Mouse (Mus musculus) CH12.LX (cell line): ENCODE measurements around the gene Pmp22. TPM values are rescaled to one million over a fixed set of nuclear protein-coding genes. Genes with fewer than 3 reads are reported as not detected.
A peak's percentile ranks its signal among the peaks of the same experiment; 100 is the strongest.

Experiments
- DNase-seq: peaks from one replicate; pipeline ENCODE4 v3.0.0-alpha.2; 2013; ENCODE audit errors: extremely low read depth
- H3K27ac ChIP-seq: 2 replicates; pipeline ENCODE4 v1.5.1; 2012; ENCODE audit warnings: low read depth, mild to moderate bottlenecking, control low read depth, moderate library complexity; ENCODE audit not compliant: insufficient read depth
- H3K27me3 ChIP-seq: replicated peaks from 2 replicates; pipeline ENCODE3; 2012; ENCODE audit warnings: inconsistent platforms
- H3K36me3 ChIP-seq, 2 experiments: replicated peaks in 1 of 2; 2 replicates each; pipeline versions ENCODE3 to v1.6.1; 2012; ENCODE audit warnings: inconsistent platforms in 1 of 2, low read length in 1 of 2, mild to moderate bottlenecking in 1 of 2, mixed read lengths in 1 of 2, moderate library complexity in 1 of 2; ENCODE audit not compliant: control insufficient read depth in 1 of 2, insufficient read depth in 1 of 2
- H3K4me1 ChIP-seq, 2 experiments: 2 replicates each; pipeline ENCODE4 v1.6.1; 2012; ENCODE audit warnings: inconsistent platforms in 1 of 2, moderate library complexity in 1 of 2; ENCODE audit not compliant: insufficient read depth in 2 of 2, control insufficient read depth in 1 of 2
- H3K4me2 ChIP-seq: 2 replicates; pipeline ENCODE4 v1.6.1; 2012; ENCODE audit warnings: low read depth, mild to moderate bottlenecking, control low read depth; ENCODE audit not compliant: poor library complexity, insufficient read depth, severe bottlenecking
- H3K4me3 ChIP-seq, 3 experiments: fragments of 150-350 bp in 1 of 3; sonication (generic) in 1 of 3; replicated peaks in 1 of 3; 2 replicates each; pipeline versions ENCODE3 to v1.5.1; 2011 to 2012; ENCODE audit warnings: low read depth in 2 of 3, low read length in 2 of 3, mild to moderate bottlenecking in 2 of 3, moderate library complexity in 2 of 3, control low read depth in 1 of 3, improper control_type of control experiment in 1 of 3, inconsistent platforms in 1 of 3, mixed read lengths in 1 of 3; ENCODE audit not compliant: poor library complexity in 1 of 3
- H3K79me2 ChIP-seq: replicated peaks from 2 replicates; pipeline ENCODE4 v1.6.1; 2012; ENCODE audit warnings: mild to moderate bottlenecking, moderate library complexity; ENCODE audit not compliant: control insufficient read depth, poor library complexity, insufficient read depth, severe bottlenecking; ENCODE audit errors: extremely low read depth
- H3K9ac ChIP-seq: 2 replicates; pipeline ENCODE4 v1.6.1; 2012; ENCODE audit warnings: low read depth, mild to moderate bottlenecking, control low read depth, moderate library complexity; ENCODE audit not compliant: insufficient read depth
- H3K9me3 ChIP-seq: replicated peaks from 2 replicates; pipeline ENCODE3; 2012; ENCODE audit warnings: low read length, inconsistent platforms, mixed read lengths
- CHD2 ChIP-seq: IDR thresholded peaks from 2 replicates; pipeline ENCODE4 v1.6.1; 2011; ENCODE audit warnings: low read length, improper control_type of control experiment
- CTCF ChIP-seq, 2 experiments: IDR thresholded peaks in 1 of 2; conservative IDR thresholded peaks in 1 of 2; 2 replicates each; pipeline ENCODE4 v1.5.1; 2011 to 2012; ENCODE audit warnings: low read depth in 2 of 2, low read length in 2 of 2, improper control_type of control experiment in 1 of 2, inconsistent platforms in 1 of 2, mild to moderate bottlenecking in 1 of 2, moderate library complexity in 1 of 2
- E2F4 ChIP-seq: IDR thresholded peaks from 2 replicates; pipeline ENCODE4 v1.6.1; 2011; ENCODE audit warnings: low read depth, low read length, improper control_type of control experiment; ENCODE audit not compliant: insufficient replicate concordance
- IRF4 ChIP-seq: IDR thresholded peaks from 2 replicates; pipeline ENCODE4 v1.6.1; 2014; ENCODE audit warnings: low read depth, mild to moderate bottlenecking, inconsistent platforms, low read length, improper control_type of control experiment
- JUN ChIP-seq: IDR thresholded peaks from 2 replicates; pipeline ENCODE4 v1.6.1; 2011; ENCODE audit warnings: low read depth, mild to moderate bottlenecking, low read length, improper control_type of control experiment, moderate library complexity; ENCODE audit not compliant: insufficient read depth
- MAFK ChIP-seq: IDR thresholded peaks from 2 replicates; pipeline ENCODE4 v1.6.1; 2011; ENCODE audit warnings: low read length, improper control_type of control experiment; ENCODE audit not compliant: insufficient replicate concordance
- MAX ChIP-seq: IDR thresholded peaks from 2 replicates; pipeline ENCODE4 v1.6.1; 2011; ENCODE audit warnings: low read length, improper control_type of control experiment
- MEF2A ChIP-seq: IDR thresholded peaks from 2 replicates; pipeline ENCODE4 v1.6.1; 2014; ENCODE audit warnings: low read depth, mild to moderate bottlenecking, inconsistent platforms, low read length, improper control_type of control experiment, borderline replicate concordance
- NELFE ChIP-seq: IDR thresholded peaks from 2 replicates; pipeline ENCODE4 v1.6.1; 2011; ENCODE audit warnings: low read depth, low read length, improper control_type of control experiment
- POLR2A ChIP-seq: IDR thresholded peaks from 2 replicates; pipeline ENCODE4 v1.6.1; 2011; ENCODE audit warnings: low read depth, mild to moderate bottlenecking, improper control_type of control experiment, low read length
- POLR2AphosphoS2 ChIP-seq: IDR thresholded peaks from 2 replicates; pipeline ENCODE4 v1.6.1; 2011; ENCODE audit warnings: low read depth, low read length, improper control_type of control experiment
- RAD21 ChIP-seq: IDR thresholded peaks from 2 replicates; pipeline ENCODE4 v1.6.1; 2011; ENCODE audit warnings: low read depth, mild to moderate bottlenecking, low read length, improper control_type of control experiment, moderate library complexity
- SIN3A ChIP-seq: IDR thresholded peaks from 2 replicates; pipeline ENCODE4 v1.6.1; 2012; ENCODE audit warnings: low read length, improper control_type of control experiment, inconsistent platforms
- SMC3 ChIP-seq: IDR thresholded peaks from 2 replicates; pipeline ENCODE4 v1.6.1; 2011; ENCODE audit warnings: low read depth, low read length, improper control_type of control experiment
- TBP ChIP-seq: conservative IDR thresholded peaks from 2 replicates; pipeline ENCODE4 v1.6.1; 2011; ENCODE audit warnings: low read depth, low read length, improper control_type of control experiment
- ZC3H11A ChIP-seq: IDR thresholded peaks from 2 replicates; pipeline ENCODE4 v1.6.1; 2012; ENCODE audit warnings: low read depth, mild to moderate bottlenecking, inconsistent platforms, low read length, improper control_type of control experiment
- ZNF384 ChIP-seq: IDR thresholded peaks from 2 replicates; pipeline ENCODE4 v1.6.1; 2012; ENCODE audit warnings: low read depth, low read length, improper control_type of control experiment, inconsistent platforms
- dilution Hi-C: fragments of 300-500 bp; cut with MboI; formaldehyde crosslinking; loops from 2 replicates; pipeline ENCODE4 v1.14.3; 2020; ENCODE audit warnings: low sequenced_read_pairs; ENCODE audit not compliant: extremely low pct_unique_long_range_greater_than_20kb, extremely low pct_ligation_motif_present
- in situ Hi-C: fragments of 300-500 bp; cut with MboI; formaldehyde crosslinking; loops from 3 replicates; pipeline ENCODE4 v1.14.3; 2019; ENCODE audit warnings: low sequenced_read_pairs, low pct_ligation_motif_present, low pct_unique_long_range_greater_than_20kb, mixed read lengths
- polyA plus RNA-seq: library from polyadenylated mRNA; unstranded; fragments of >175 nt; gene quantifications from 2 replicates; pipeline ENCODE4 v1.2.1, GENCODE M21; 2012; ENCODE audit warnings: low read depth; ENCODE audit not compliant: insufficient read length
- total RNA-seq, 2 experiments: library from RNA; depleted of rRNA; stranded (reverse); fragments of 300-350 nt in 1 of 2; fragments of >200 nt in 1 of 2; gene quantifications; 2 replicates each; pipeline ENCODE4 v1.2.3; 2012 to 2014

Pmp22 gene
- total and polyA plus RNA-seq, 3 experiments = not detected

DNA sequence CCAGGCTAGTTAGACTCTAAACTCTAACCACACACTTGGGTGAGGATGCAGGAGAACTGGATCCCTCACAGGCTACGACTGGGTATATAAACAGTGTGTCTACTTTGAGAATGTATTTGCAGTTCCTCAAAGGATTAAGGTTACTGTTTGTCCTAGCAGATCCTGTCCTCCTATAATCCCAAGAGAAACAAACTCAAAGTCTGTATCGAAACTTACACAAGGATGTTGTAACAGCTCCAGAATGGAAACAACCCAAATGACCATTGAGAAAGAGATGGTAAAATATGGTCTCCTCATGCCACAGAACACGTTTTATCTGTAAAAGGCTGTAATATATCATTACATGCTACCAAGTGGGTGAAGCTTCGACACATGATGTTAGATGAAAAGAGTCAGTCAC, 39.0 kb downstream of the Pmp22 start:
- Histone ChIP-seq H3K4me3 (no peak overlapping the region), H3K27me3 (no peaks in the 10 kb centered on the region), H3K27ac (no peak overlapping the region), H3K4me1 (peaks cover 7 to 25% of the 10 kb centered on the region in 2 experiments; a peak in 3 of 4 replicates)
- dilution Hi-C loops = no loop called here
- in situ Hi-C loops = no loop called here
- no peak for DNase-seq
- no peak for TF ChIP-seq TBP
- no peak for TF ChIP-seq MAFK
- TF ChIP-seq CHD2 = no peak
- TF ChIP-seq E2F4 = no peak
- TF ChIP-seq JUN = no peak
- no peak for TF ChIP-seq POLR2AphosphoS2
- TF ChIP-seq, all 38 proteins: peak for 0
- H3K4me2 ChIP-seq = no peak overlapping the region
- H3K36me3 ChIP-seq = no peaks in the 10 kb centered on the region
- H3K9me3 ChIP-seq = no peaks in the 10 kb centered on the region
- H3K9ac ChIP-seq = no peak overlapping the region
- no peaks in the 10 kb centered on the region for H3K79me2 ChIP-seq

DNA sequence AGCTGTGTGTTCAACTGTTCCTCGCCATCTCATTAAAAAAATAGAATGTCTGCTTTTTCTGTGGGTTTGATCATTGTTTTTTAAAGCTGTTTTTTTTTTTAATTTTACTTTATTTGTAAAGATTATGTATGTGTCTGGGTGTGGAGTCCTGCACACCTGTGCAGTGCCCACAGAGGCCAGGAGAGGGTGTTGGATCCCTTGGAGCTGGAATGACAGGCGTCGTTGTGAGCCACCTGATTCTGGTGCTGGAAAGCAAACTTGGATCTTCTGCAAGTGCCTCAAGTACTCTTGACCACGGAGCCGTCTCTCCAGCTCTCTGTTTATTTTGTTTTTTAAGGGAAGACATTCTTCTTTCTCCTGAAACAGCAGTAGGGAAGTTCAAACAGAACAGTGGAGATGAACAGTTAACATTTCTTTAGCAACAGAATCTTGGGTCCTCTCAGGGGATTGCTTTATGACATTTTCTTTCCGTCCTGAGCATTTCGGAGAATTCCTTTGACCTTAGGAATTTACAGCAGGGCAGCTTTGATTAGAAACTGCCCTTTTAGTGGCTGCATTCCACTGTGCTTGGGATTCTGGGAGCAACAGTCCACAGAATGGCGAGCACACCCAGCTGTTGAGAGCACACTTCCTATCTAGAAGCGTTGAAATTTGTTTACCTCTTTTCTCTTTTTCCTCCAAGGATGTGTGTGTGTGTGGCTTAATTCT, 39.9 kb downstream of the Pmp22 start:
- Histone ChIP-seq H3K4me1 (peaks cover 10 to 19% of the 10 kb centered on the region in 2 experiments; a peak in 3 of 4 replicates), H3K79me2 (no peaks in the 10 kb centered on the region), H3K9me3 (no peaks in the 10 kb centered on the region), H3K27ac (no peak overlapping the region), H3K9ac (no peak overlapping the region), H3K36me3 (no peaks in the 10 kb centered on the region), H3K4me2 (no peak overlapping the region), H3K4me3 (no peak overlapping the region), H3K27me3 (no peaks in the 10 kb centered on the region)
- in situ Hi-C loops (no loop called here), dilution Hi-C loops (no loop called here)
- no peak for TF ChIP-seq ZNF384
- no peak for TF ChIP-seq POLR2A
- no peak for TF ChIP-seq MEF2A
- TF ChIP-seq JUN = no peak
- TF ChIP-seq MAX = no peak
- DNase-seq = no peak

DNA sequence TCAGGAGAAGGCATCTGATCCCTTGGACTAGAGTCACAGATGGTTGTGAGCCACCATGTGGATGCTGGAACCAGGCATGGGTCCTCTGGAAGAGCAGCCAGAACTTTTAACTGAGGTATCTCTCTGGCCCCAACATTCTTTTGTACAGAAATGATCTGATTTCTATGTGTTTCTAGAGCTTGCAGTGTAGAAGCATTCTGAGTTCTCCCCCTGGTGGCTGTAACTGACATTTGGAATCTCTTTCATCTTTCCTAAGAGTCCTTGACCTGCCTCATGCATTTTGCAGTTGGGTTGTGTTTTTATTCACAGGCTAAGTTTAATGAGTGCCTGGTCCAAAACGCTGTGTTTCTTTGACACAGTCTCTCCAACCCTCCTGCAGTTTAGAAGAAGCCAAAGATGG, 43.2 kb downstream of the Pmp22 start:
- dilution Hi-C loops = no loop called here
- in situ Hi-C loops = no loop called here
- H3K4me1 ChIP-seq = peaks cover 4 to 9% of the 10 kb centered on the region in 2 experiments; a peak in 3 of 4 replicates
- no peaks in the 10 kb centered on the region for H3K79me2 ChIP-seq
- no peak overlapping the region for H3K27ac ChIP-seq
- no peak for TF ChIP-seq IRF4
- no peak for TF ChIP-seq SIN3A
- no peak; the same call in 1 of the 2 replicates for TF ChIP-seq ZC3H11A
- TF ChIP-seq NELFE = 0 out of 2 replicates have a peak, but pooled peaks have one; percentile 12
- peak; percentile 79 for TF ChIP-seq SMC3
- TF ChIP-seq CTCF (conservative IDR thresholded peaks at IDR 0.05 in 1 of 2, IDR thresholded peaks at IDR 0.05 in 1 of 2; ENCODE audit: low read depth in 2 of 2, low read length in 2 of 2) = peak; percentile 19 to 74
- TF ChIP-seq RAD21 = peak; percentile 61
- no peak for TF ChIP-seq MEF2A
- H3K9ac ChIP-seq = no peak overlapping the region
- DNase-seq = peak; percentile 44
- H3K4me3 ChIP-seq = no peak overlapping the region
- no peaks in the 10 kb centered on the region for H3K27me3 ChIP-seq
- H3K9me3 ChIP-seq = no peaks in the 10 kb centered on the region
- H3K4me2 ChIP-seq = no peak overlapping the region
- no peaks in the 10 kb centered on the region for H3K36me3 ChIP-seq
